Mouse (Mus musculus): ENCODE results near the gene C1rl. TPM values are rescaled to one million over a fixed set of nuclear protein-coding genes. Genes with fewer than 3 reads are reported as not detected.
A peak's percentile ranks its signal among the peaks of the same experiment; 100 is the strongest.

Gene C1rl
- 0.19 to 0.21 TPM (median 0.19 TPM) in 3 replicates for total RNA-seq (2017)

- ATAC-seq (replicated peaks; ENCODE audit: insufficient number of reproducible peaks, low FRiP score, low TSS enrichment, poor library complexity, severe bottlenecking), result peak; percentile 78
Measured at GRCm38 (mm10) chr6:124492842-124493561, at the start of gene C1rl. TSS of gene C1rl (plus strand) at chr6:124493113.

- no peak for ATAC-seq (replicated peaks; ENCODE audit: insufficient number of reproducible peaks, low FRiP score, low TSS enrichment, poor library complexity, severe bottlenecking)
Measured at GRCm38 (mm10) chr6:124443338-124443737, 49.6 kb upstream of the C1rl start.

GRCm38 (mm10) chr6:124446024-124446423 is 46.9 kb upstream of the C1rl start:
- no peak for ATAC-seq (replicated peaks; ENCODE audit: insufficient number of reproducible peaks, low FRiP score, low TSS enrichment, poor library complexity, severe bottlenecking)

DNA sequence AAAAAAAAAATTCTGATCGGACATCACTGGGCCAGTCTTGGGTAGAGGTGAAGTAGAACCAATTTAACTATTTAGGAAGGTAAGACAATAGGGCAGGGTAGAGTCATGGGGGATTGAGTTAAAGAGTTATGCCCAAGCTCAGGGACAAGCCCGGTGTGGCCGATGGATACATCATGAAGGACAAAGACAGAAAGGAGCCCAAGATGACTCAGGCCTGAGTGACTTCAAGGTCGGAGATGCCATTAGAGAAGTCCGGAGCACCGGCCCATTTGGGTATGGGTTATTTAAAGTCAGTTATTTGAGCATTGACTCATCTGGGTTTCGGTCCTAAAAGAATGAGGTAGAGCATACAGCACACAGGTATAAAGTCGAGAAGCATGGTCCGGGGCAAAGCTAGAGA is 46.5 kb upstream of the C1rl start:
- ATAC-seq (replicated peaks; ENCODE audit: insufficient number of reproducible peaks, low FRiP score, low TSS enrichment, poor library complexity, severe bottlenecking), result no peak

- no peak for ATAC-seq (replicated peaks; ENCODE audit: insufficient number of reproducible peaks, low FRiP score, low TSS enrichment, poor library complexity, severe bottlenecking)
Measured at GRCm38 (mm10) chr6:124447356-124447755, 45.6 kb upstream of the C1rl start.

GRCm38 (mm10) chr6:124448186-124448852 is 44.6 kb upstream of the C1rl start:
- ATAC-seq (replicated peaks; ENCODE audit: insufficient number of reproducible peaks, low FRiP score, low TSS enrichment, poor library complexity, severe bottlenecking), result no peak

- no peak for ATAC-seq (replicated peaks; ENCODE audit: insufficient number of reproducible peaks, low FRiP score, low TSS enrichment, poor library complexity, severe bottlenecking)
Measured at GRCm38 (mm10) chr6:124448959-124449667, 43.8 kb upstream of the C1rl start.

- ATAC-seq (replicated peaks; ENCODE audit: insufficient number of reproducible peaks, low FRiP score, low TSS enrichment, poor library complexity, severe bottlenecking), result no peak
Measured at GRCm38 (mm10) chr6:124449668-124450383, 43.1 kb upstream of the C1rl start.

DNA sequence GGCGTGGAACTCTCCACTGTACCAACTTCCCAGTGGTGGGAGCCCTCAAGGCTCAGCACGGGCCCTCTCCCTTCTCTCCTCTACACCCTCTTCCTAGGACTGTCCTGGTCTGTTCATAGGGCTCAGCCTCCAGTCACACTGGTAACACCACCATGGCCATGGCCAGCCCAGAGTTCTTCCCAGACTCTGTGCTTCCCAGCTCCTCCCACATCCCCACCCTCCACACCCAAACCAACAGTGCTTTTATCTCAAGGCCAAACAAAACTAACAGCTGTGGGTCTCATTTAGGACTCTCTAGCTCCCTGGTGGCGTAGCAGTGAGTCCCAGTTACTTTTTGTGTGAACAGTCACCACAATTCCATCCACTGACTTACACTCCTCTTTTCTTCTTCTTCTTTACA is 40.9 kb upstream of the C1rl start:
- ATAC-seq (replicated peaks; ENCODE audit: insufficient number of reproducible peaks, low FRiP score, low TSS enrichment, poor library complexity, severe bottlenecking), result no peak

DNA sequence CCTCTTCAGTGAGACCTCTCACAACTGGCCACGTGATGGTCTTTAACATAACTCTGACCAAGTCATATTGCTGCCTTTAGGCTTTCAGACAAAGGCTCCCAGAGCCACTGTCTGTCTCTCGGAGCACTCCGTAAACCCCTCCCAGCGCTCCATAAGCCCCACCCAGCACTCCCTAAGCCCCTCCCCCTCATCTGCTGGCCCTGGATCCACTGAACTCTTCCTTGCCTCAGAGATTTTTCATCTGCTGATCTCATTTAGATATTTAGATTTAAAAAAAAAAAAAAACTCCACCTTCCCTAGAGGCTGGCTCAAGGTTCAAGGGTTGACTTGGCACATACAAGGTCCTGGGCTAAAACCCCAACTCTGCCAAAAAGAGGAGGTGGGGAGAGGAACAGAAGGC is 39.2 kb upstream of the C1rl start:
- ATAC-seq (replicated peaks; ENCODE audit: insufficient number of reproducible peaks, low FRiP score, low TSS enrichment, poor library complexity, severe bottlenecking), result no peak

DNA sequence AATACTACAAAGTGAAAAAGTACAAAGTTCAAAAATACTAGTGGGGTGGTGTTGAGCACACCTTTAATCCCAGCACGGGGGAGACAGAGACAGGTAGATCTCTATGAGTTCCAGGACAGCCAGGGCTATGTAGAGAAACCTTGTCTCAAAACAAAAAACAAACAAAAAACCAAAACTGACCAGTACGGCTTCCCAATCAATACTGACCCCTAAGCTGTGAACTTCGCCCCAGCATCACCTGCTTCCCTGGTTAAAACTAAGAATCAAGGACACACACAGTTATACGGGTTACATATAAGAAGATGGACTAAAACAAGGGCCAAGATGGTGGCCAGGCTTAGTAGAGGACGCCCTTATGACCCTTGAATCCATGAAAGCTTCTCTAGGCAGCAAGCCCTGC is 36.7 kb upstream of the C1rl start:
- no peak for ATAC-seq (replicated peaks; ENCODE audit: insufficient number of reproducible peaks, low FRiP score, low TSS enrichment, poor library complexity, severe bottlenecking)

- no peak for ATAC-seq (replicated peaks; ENCODE audit: insufficient number of reproducible peaks, low FRiP score, low TSS enrichment, poor library complexity, severe bottlenecking)
Measured at GRCm38 (mm10) chr6:124457827-124458226, 35.1 kb upstream of the C1rl start.

GRCm38 (mm10) chr6:124458505-124458904 is 34.4 kb upstream of the C1rl start:
- ATAC-seq (replicated peaks; ENCODE audit: insufficient number of reproducible peaks, low FRiP score, low TSS enrichment, poor library complexity, severe bottlenecking), result no peak

- ATAC-seq (replicated peaks; ENCODE audit: insufficient number of reproducible peaks, low FRiP score, low TSS enrichment, poor library complexity, severe bottlenecking), result no peak
Measured at GRCm38 (mm10) chr6:124459388-124459787, 33.5 kb upstream of the C1rl start.

GRCm38 (mm10) chr6:124463881-124464291 is 29.0 kb upstream of the C1rl start:
- ATAC-seq (replicated peaks; ENCODE audit: insufficient number of reproducible peaks, low FRiP score, low TSS enrichment, poor library complexity, severe bottlenecking), result no peak

GRCm38 (mm10) chr6:124464305-124465271 is 28.3 kb upstream of the C1rl start, which contains the start of gene Clstn3:
TSS of gene Clstn3 (minus strand) at chr6:124464794.
- no peak for ATAC-seq (replicated peaks; ENCODE audit: insufficient number of reproducible peaks, low FRiP score, low TSS enrichment, poor library complexity, severe bottlenecking)

GRCm38 (mm10) chr6:124465299-124465698 is 27.6 kb upstream of the C1rl start:
- ATAC-seq (replicated peaks; ENCODE audit: insufficient number of reproducible peaks, low FRiP score, low TSS enrichment, poor library complexity, severe bottlenecking), result no peak

DNA sequence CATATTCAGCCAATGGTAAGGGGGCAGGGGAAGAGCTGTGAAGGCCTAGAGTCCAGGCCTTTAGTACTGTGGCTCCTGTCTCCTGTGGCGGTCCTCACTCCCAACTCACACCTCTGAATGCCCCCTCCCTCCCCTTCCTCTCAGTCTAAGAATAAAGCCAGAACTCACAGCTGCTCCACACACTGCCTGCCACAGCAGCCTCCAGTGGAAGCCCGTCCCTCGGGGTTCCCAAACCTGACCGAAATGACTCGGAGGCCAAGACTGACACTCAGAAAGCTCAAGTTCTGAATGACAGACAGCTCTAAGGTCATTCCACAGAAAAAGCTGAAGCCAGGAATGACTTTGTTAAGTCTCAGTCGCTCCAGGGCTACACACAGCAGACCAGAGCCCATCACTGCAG is 27.2 kb upstream of the C1rl start:
- no peak for ATAC-seq (replicated peaks; ENCODE audit: insufficient number of reproducible peaks, low FRiP score, low TSS enrichment, poor library complexity, severe bottlenecking)
